In the genomic region with DNA sequence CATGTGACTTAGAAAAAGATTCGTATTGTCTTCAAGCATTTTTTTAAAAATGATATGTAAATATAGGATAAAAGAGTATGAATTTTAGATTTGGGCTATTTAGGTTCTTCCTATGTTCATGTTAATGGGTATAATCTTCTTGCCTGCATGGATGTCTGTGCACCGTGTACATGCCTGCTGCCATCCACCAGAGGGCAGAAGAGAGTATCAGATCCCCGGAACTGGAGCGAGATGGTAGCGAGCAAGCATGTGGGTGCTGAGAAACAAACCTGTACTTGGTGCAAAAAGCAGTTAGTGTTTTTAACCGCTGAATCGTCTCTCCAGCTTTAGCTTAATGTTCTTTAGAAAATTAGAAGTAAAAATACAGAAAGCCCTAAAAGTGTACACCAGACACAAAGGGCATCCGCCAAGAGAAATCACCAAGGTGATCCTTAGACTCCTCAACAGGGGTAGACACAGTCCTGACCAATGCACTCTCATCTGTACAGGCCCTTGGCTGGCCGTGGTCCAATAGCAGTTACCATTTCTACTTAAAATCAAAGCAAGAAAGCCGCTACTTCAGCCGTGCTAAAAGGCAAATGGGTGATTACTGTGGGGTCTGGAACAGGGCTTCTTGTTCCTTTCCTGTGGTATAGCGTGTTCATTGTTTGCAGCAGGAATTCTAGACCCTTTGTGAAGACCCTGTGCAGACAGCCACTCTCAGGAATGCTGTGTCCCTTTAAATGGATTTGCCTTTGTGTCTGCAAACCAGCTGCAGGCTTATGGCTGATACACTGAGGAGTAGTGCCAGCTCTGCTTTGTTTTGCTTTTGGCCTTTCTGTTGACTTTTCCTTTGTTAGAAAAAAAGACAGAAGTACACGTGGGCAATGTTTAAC, we compare ENCODE assay signal across 8 mouse cellular contexts.
DNase-seq lines count a peak whose midpoint lies in the region; ATAC-seq lines count a peak whose summit lies in the region.

No protein-coding gene starts in this region.

- ATAC-seq in hindbrain, embryonic 11.5 days (ENCODE audit: low FRiP score) = peak; percentile 75
- peak; percentile 69; the same call in 1 of the 2 replicates for ATAC-seq in neutrophil, adult 5-6 weeks (ENCODE audit: extremely low read depth, insufficient number of reproducible peaks, low FRiP score, poor library complexity, severe bottlenecking)

- no peak overlapping the region for H3K9ac ChIP-seq in hindbrain, embryonic 11.5 days (ENCODE audit: low read depth, low read length)

- H3K36me3 ChIP-seq in hindbrain, embryonic 11.5 days (ENCODE audit: control insufficient read depth, insufficient read depth, low read length) = no peaks in the 10 kb centered on the region

- H3K4me1 ChIP-seq in hindbrain, embryonic 11.5 days (replicated peaks; ENCODE audit: control insufficient read depth, insufficient read depth, low read length) = no peaks in the 10 kb centered on the region

- 55% methylated on average over 13 of the region's 13 CpGs for WGBS in hindbrain, embryonic 11.5 days

- H3K4me2 ChIP-seq in hindbrain, embryonic 11.5 days (replicated peaks; ENCODE audit: low read depth, low read length) = no peak overlapping the region

- no peak overlapping the region for H3K27ac ChIP-seq in hindbrain, embryonic 11.5 days (ENCODE audit: low read depth, low read length)

- DNase-seq in right cerebral cortex, adult 18-20 months = peak; percentile 55
- DNase-seq in right cerebral cortex, postnatal 36 days (ENCODE audit: low spot score in 2 of 2) = no peak
- peak; percentile 21 to 39 for DNase-seq in adrenal gland, adult 18-20 months (ENCODE audit: low spot score in 2 of 2)
- DNase-seq in embryo, embryonic 10.5 days (ENCODE audit: low spot score) = peak; percentile 67
- DNase-seq in hindbrain, embryonic 11.5 days (ENCODE audit: low spot score) = peak; percentile 63
- DNase-seq in liver = peak; percentile 35
- no peak for DNase-seq in Muller cell, postnatal 12 days (ENCODE audit: inconsistent ontology term)

- no peak overlapping the region for H3K4me3 ChIP-seq in hindbrain, embryonic 11.5 days (ENCODE audit: low read depth, low read length)

- no peaks in the 10 kb centered on the region for H3K9me3 ChIP-seq in hindbrain, embryonic 11.5 days (ENCODE audit: control insufficient read depth, low read length)

- H3K27me3 ChIP-seq in hindbrain, embryonic 11.5 days (ENCODE audit: control insufficient read depth, insufficient read depth, low read length) = no peaks in the 10 kb centered on the region

Comparison
In these comparisons a context has a peak if more than half of its experiments do, and no peak if none do; other contexts are left out.
1. DNase-seq: peak in right cerebral cortex, adult 18-20 months (single experiment), adrenal gland, adult 18-20 months (2 of 2), embryo, embryonic 10.5 days (single experiment), hindbrain, embryonic 11.5 days (single experiment) and liver (single experiment); none in right cerebral cortex, postnatal 36 days (0 of 2) and Muller cell, postnatal 12 days (single experiment).